ENCODE assay signal across 8 mouse cellular contexts in the genomic region with DNA sequence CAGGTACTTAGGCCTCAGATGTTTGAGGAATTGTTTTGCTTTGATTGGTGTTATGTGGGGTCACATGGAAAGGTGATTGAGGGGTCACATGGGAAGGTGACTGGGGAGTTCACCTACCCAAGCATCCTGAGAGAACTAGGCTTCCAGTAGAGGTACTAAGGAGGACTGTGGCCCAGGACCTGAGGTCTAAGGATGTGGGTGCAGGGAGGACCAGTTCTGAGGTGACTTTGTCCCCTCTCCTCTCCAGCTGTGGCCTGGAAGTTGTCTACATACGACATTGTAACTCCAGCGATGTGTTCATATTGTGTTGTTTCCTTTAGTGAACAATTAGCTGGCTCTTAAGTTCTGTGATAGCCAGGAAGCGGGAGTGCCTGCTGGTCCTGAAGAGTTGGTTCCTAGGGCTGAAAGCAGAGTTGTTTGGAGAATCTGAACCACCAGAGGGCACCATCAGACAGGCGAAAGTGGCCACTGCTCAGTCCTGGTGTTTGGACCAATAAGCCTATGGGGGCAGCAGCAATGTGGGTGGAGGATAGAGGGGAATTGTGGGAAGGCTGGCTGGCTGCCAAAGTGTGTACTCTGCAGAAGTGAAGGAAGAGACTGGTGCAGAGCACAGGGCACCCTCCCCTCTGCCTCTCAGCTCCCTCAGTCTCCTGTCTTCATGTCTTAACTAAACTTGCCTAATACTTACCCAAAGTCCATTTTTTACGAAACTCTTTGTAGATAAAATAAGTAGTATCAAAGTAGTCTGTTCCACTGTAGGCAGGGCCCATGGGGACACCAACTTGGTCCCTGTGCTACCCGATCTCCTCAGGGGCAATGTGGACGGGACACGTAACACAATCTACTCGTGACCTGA. TPM values are rescaled to one million over a fixed set of nuclear protein-coding genes. Genes with fewer than 3 reads are reported as not detected.
DNase-seq lines count a peak whose midpoint lies in the region; ATAC-seq lines count a peak whose summit lies in the region.

No protein-coding gene starts in this region.

- H3K4me2 ChIP-seq in hindbrain, embryonic 13.5 days: no peak overlapping the region

- peak; percentile 92 for ATAC-seq in hindbrain, embryonic 13.5 days (ENCODE audit: low FRiP score)

- DNase-seq in MEL-GATA-1-ER (ENCODE audit: extremely low read depth, low read depth): peak; percentile 77
- DNase-seq in cerebellum, adult 9-10 months: peak; percentile 91
- peak; percentile 89 to 92 for DNase-seq in frontal cortex, postnatal 14 days (ENCODE audit: low spot score in 2 of 2)
- DNase-seq in layer of hippocampus, postnatal 14 days (ENCODE audit: low spot score in 2 of 2): peak; percentile 88 to 95
- peak; percentile 97 for DNase-seq in lung, postnatal 10 days
- DNase-seq in retina, adult 2 months (ENCODE audit: low read depth, low spot score): peak; percentile 64
- DNase-seq in thymus, postnatal 25 days: peak; percentile 81

- no peak overlapping the region for H3K27ac ChIP-seq in hindbrain, embryonic 13.5 days

- H3K27me3 ChIP-seq in hindbrain, embryonic 13.5 days: no peaks in the 10 kb centered on the region

- H3K4me1 ChIP-seq in hindbrain, embryonic 13.5 days (replicated peaks): peaks cover 5% of the 10 kb centered on the region; the same call in 1 of the 2 replicates

- 58% methylated on average over 9 of the region's 9 CpGs for WGBS in hindbrain, embryonic 13.5 days

- H3K9me3 ChIP-seq in hindbrain, embryonic 13.5 days: no peaks in the 10 kb centered on the region

- H3K36me3 ChIP-seq in hindbrain, embryonic 13.5 days: no peaks in the 10 kb centered on the region

- no peak overlapping the region for H3K9ac ChIP-seq in hindbrain, embryonic 13.5 days

- H3K4me3 ChIP-seq in hindbrain, embryonic 13.5 days: no peak overlapping the region

RNA-seq across cellular contexts. Expression of a gene that starts 11.3 kb away (rescaled TPM):
- polyA plus RNA-seq in hindbrain, embryonic 13.5 days (2015; fragmentation: Nextera tagmentation; extraction: Ambion mirVana): not detected in 2 replicates
- total RNA-seq in layer of hippocampus, postnatal 14 days (2021): 1 to 10 TPM in 1 of 2 experiments, under 1 TPM in 1; 0.41 to 1.3 TPM

RNA-seq across cellular contexts. Expression of a gene that starts 56.7 kb away (rescaled TPM):
- polyA plus RNA-seq in hindbrain, embryonic 13.5 days (2015; fragmentation: Nextera tagmentation; extraction: Ambion mirVana): 23.5 and 25.8 TPM in 2 replicates
- total RNA-seq in layer of hippocampus, postnatal 14 days (2021): 100 to 1,000 TPM; 104 to 115 TPM
